Mouse (Mus musculus): ENCODE measurements at regions not wholly inside any gene's neighbourhood (a gene's known extent, or its start where the extent isn't known, plus 50 kb on each side); places are given as distances from the start of the nearest gene placed in this dataset.
"Not testable (repeated sequence)": the region's sequence is repeated elsewhere in the genome, so short reads cannot be mapped to it uniquely, and the experiment has no call there.

- DNase-seq (ENCODE audit: extremely low spot score, low spot score), result no peak
Observed at GRCm38 (mm10) chr1:136680173-136680572, 55.5 kb downstream of the Zfp281 start.

- DNase-seq (ENCODE audit: extremely low spot score, low spot score), result not testable (repeated sequence)
Observed at GRCm38 (mm10) chr1:136682311-136682710, 57.6 kb downstream of the Zfp281 start.

GRCm38 (mm10) chr1:136683061-136683531 lies 58.4 kb downstream of the Zfp281 start:
- DNase-seq (ENCODE audit: extremely low spot score, low spot score), result no peak

- no peak for DNase-seq (ENCODE audit: extremely low spot score, low spot score)
Observed at GRCm38 (mm10) chr1:136683561-136684131, 58.9 kb downstream of the Zfp281 start.

GRCm38 (mm10) chr1:136684481-136684880 lies 59.8 kb downstream of the Zfp281 start:
- DNase-seq (ENCODE audit: extremely low spot score, low spot score), result no peak

GRCm38 (mm10) chr1:136685191-136686060 lies 60.7 kb downstream of the Zfp281 start:
- no peak for DNase-seq (ENCODE audit: extremely low spot score, low spot score)

- DNase-seq (ENCODE audit: extremely low spot score, low spot score), result no peak
Observed at GRCm38 (mm10) chr1:136686467-136686866, 61.8 kb downstream of the Zfp281 start.

- DNase-seq (ENCODE audit: extremely low spot score, low spot score), result no peak
Observed at GRCm38 (mm10) chr1:136690068-136690467, 65.4 kb downstream of the Zfp281 start.

GRCm38 (mm10) chr1:136693421-136693820 lies 68.7 kb downstream of the Zfp281 start:
- no peak for DNase-seq (ENCODE audit: extremely low spot score, low spot score)

- no peak for DNase-seq (ENCODE audit: extremely low spot score, low spot score)
Observed at GRCm38 (mm10) chr1:136694983-136695382, 70.3 kb downstream of the Zfp281 start.

- peak; percentile 39 for DNase-seq (ENCODE audit: extremely low spot score, low spot score)
Observed at GRCm38 (mm10) chr1:136696077-136696641, 71.5 kb downstream of the Zfp281 start.

- no peak for DNase-seq (ENCODE audit: extremely low spot score, low spot score)
Observed at GRCm38 (mm10) chr1:136698454-136699152, 73.9 kb downstream of the Zfp281 start.

GRCm38 (mm10) chr1:136699153-136699524 lies 74.4 kb downstream of the Zfp281 start:
- no peak for DNase-seq (ENCODE audit: extremely low spot score, low spot score)

GRCm38 (mm10) chr1:136699571-136699970 lies 74.9 kb downstream of the Zfp281 start:
- DNase-seq (ENCODE audit: extremely low spot score, low spot score), result no peak

- DNase-seq (ENCODE audit: extremely low spot score, low spot score), result no peak
Observed at GRCm38 (mm10) chr1:136704139-136704538, 79.4 kb downstream of the Zfp281 start.

GRCm38 (mm10) chr1:136706509-136706908 lies 81.8 kb downstream of the Zfp281 start:
- no peak for DNase-seq (ENCODE audit: extremely low spot score, low spot score)

GRCm38 (mm10) chr1:136707394-136707793 lies 82.7 kb downstream of the Zfp281 start:
- no peak for DNase-seq (ENCODE audit: extremely low spot score, low spot score)

- no peak for DNase-seq (ENCODE audit: extremely low spot score, low spot score)
Observed at GRCm38 (mm10) chr1:136707866-136708265, 83.2 kb downstream of the Zfp281 start.

GRCm38 (mm10) chr1:136710196-136710595 lies 85.5 kb downstream of the Zfp281 start:
- no peak for DNase-seq (ENCODE audit: extremely low spot score, low spot score)

- DNase-seq (ENCODE audit: extremely low spot score, low spot score), result no peak
Observed at GRCm38 (mm10) chr1:136711243-136711642, 86.5 kb downstream of the Zfp281 start.

GRCm38 (mm10) chr1:136714077-136714476 lies 89.4 kb downstream of the Zfp281 start:
- no peak for DNase-seq (ENCODE audit: extremely low spot score, low spot score)

- no peak for DNase-seq (ENCODE audit: extremely low spot score, low spot score)
Observed at GRCm38 (mm10) chr1:136714987-136715386, 90.3 kb downstream of the Zfp281 start.
